Mouse (Mus musculus): ENCODE data around the gene Psmd5.
"Not testable (repeated sequence)": the region's sequence is repeated elsewhere in the genome, so short reads cannot be mapped to it uniquely, and the experiment has no call there.

Gene Psmd5

GRCm38 (mm10) chr2:34895503-34896113 is 20.8 kb upstream of the Psmd5 start:
- no peak for DNase-seq (ENCODE audit: low spot score)

DNA sequence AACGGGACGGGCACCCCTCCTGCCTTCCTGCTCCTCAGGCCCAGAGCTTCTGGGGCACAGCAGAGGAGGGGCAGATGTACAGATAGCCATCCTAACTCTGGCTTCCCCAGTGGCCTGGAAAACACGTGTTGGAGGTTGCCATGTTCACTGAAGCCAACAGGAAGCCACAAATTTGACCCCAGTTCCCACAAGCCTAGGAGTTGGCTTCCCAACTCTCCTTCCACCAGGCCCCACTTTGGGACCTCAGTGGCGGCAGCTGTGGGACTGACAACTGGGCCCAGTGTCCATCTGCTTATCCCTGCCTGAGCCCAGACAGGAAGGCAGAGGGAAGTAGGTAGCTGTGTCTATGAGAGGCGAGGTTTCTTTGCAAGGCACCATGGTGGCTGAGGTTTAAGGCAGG is 19.2 kb upstream of the Psmd5 start:
- DNase-seq (ENCODE audit: low spot score) = no peak

GRCm38 (mm10) chr2:34884186-34884585 is 9.4 kb upstream of the Psmd5 start:
- no peak for DNase-seq (ENCODE audit: low spot score)

DNA sequence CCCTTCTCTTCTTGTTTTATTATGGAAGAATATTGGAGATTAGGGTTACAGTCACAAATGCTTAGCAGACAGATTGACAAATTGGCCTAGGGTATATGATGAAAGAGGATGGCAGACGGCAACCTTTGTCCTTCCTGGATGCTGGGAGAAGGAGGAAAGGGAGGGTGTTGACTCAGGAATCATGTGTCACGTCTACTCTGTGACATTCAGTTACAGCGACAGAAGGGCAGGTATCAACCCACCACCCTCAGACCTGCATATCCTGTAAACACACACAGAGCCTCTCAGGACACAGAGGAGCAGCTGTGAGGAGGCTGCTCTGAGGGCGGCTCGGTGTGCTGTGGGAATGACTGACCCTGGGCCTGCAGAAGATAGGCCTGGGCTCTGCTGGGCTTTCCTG is 8.4 kb upstream of the Psmd5 start:
- no peak for DNase-seq (ENCODE audit: low spot score)

- DNase-seq (ENCODE audit: low spot score) = no peak
These were observed 8.0 kb upstream of the Psmd5 start for GRCm38 (mm10) chr2:34882757-34883156.

DNA sequence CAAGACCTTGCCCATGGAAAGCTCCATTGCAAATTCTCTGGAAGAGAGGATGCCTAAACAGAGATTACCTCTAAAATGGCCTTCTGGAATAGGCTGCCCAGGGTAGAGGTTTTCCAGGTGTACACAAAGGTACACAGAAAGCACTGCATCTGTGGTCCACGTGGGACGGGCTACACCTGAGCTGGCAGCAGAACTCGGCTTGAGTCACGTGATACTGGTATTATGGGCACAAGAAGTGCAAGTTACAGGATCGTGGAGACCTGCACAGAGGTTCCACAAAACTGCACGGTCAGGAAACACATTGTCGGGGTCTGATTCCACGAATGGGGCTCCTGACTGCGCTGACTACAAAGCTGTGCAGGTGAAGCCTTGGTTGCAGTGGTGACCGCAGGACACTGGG is 5.3 kb upstream of the Psmd5 start:
- no peak for DNase-seq (ENCODE audit: low spot score)

DNA sequence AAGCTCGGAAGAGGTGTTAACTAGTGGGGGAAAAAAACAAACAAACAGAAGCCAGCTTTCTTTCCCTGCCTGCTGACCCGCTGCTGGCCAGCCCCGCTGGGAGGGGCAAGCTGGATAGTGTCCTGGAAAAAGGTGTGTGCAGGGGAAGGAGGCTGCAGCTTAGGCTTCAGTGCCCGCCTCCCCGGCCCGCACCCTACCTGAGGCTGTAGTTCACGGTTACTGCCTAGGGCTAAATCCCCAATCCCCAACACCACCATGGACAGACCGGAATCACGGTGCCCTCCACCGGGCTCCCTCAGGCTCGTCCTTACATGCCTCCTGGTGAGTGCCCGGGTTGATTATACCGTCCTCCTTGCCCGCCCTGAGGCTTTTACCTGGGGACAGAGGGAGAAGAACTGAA is 497 bp downstream of the Psmd5 start, which contains the start of gene Cutal:
Cutal (plus strand) TSS at position 126 of the 400 bp plus-strand sequence.
- no peak for DNase-seq (ENCODE audit: low spot score)

- DNase-seq (ENCODE audit: low spot score) = peak; percentile 100
These were observed 4.0 kb downstream of the Psmd5 start for GRCm38 (mm10) chr2:34870520-34871474.

GRCm38 (mm10) chr2:34869680-34870079 is 5.1 kb downstream of the Psmd5 start:
- peak; percentile 83 for DNase-seq (ENCODE audit: low spot score)

GRCm38 (mm10) chr2:34857728-34858127 is 17.0 kb downstream of the Psmd5 start:
- DNase-seq (ENCODE audit: low spot score) = peak; percentile 30

GRCm38 (mm10) chr2:34855265-34855664 is 19.5 kb downstream of the Psmd5 start:
- no peak for DNase-seq (ENCODE audit: low spot score)

DNA sequence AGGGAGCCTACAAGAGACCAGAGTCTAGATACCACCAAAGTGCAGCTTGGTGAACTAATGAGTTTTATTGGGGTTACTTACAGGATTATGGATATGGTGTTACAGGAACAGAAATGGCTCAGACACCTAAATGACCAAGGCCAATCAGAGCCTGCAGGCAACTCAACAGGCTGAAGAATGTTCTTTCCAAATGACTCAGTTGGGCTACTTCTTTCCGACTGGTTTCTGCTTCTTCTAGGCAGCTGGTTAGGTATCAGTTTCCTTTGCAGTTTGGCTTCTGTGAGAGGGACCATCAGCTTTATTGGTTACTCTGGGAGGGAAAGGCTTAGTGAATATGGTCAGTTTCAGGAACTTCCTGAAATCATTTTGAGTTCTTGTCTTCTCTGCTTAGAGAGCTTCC is 27.1 kb downstream of the Psmd5 start:
- DNase-seq (ENCODE audit: low spot score) = no peak

- no peak for DNase-seq (ENCODE audit: low spot score)
These were observed 31.4 kb downstream of the Psmd5 start for GRCm38 (mm10) chr2:34843211-34843939.

DNA sequence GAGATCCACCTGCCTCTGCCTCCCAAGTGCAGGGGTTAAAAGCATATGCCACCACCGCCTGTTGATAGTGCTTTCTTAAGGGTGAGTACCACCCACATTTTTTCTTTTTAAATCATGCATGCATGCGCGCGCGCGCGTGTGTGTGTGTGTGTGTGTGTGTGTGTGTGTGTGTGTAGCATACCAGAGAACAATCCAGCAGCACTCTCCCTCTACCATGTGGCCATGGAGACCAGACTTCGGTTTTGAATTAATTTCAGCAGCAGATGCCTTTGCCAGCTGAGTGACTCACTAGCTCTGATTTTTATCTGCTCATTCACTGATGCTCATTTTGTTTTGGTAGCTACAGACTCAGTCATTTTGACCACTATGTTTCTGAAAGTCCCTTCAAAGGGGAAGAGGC is 33.1 kb downstream of the Psmd5 start:
- no peak for DNase-seq (ENCODE audit: low spot score)

- DNase-seq (ENCODE audit: low spot score) = not testable (repeated sequence)
These were observed 34.6 kb downstream of the Psmd5 start for GRCm38 (mm10) chr2:34840143-34840542.

GRCm38 (mm10) chr2:34835669-34836068 is 39.1 kb downstream of the Psmd5 start:
- DNase-seq (ENCODE audit: low spot score) = no peak

- DNase-seq (ENCODE audit: low spot score) = no peak
These were observed 41.1 kb downstream of the Psmd5 start for GRCm38 (mm10) chr2:34833624-34834023.

DNA sequence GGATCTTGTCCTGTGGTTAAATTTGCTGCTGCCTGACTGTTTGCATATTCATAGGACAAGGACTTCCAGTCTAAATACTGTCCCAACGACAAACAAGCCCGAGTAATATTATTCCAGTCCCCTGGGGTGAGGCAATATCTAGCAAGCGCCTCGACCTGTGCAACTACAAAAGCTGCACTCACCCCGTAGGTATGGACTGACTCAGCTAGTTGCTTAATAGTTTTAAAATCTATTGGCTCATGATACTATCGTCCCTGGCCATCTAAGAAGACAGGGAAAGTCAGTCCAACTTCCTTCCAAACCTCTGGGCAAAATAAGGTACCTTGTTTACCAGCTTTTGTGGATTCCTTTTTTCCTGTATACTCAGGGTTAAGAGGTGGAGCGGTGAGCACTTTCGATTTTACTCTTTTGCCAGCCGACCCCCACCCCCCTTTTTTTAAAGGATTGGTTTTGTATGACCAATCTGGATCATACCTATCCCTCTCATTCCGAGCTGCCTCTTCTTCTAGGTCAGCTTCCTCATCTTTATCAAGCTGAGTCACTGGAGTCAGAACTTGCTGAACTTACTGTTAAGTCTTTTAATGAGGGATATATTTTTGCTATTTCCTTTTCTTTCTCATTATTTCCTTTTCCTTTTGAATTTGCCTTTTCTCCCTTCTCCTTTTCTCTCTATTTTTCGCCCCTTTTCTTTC is 41.9 kb downstream of the Psmd5 start, which contains the start of gene Gm34653:
Gm34653 (plus strand) TSS at position 242 of the 692 bp plus-strand sequence.
- DNase-seq (ENCODE audit: low spot score) = not testable (repeated sequence)

DNA sequence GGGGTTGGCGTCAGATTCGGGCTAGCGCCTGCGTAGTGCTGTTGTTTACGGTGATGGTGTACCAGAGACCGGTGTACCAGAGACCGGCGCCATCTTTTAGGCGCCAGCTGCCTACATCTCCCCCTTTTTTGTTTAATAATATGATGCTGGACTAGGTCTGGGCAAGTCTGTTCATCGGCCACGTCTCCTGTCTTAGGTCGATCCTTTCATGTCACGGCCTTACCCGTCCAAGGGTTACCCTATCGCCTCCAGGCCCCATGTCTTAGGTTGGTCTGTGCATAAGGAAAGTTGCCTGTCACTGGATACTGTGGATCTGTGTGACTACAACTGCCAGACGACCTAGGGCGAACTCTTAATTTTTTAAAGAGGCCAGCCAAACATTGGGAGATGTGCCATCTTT is 44.7 kb downstream of the Psmd5 start:
- not testable (repeated sequence) for DNase-seq (ENCODE audit: low spot score)

DNA sequence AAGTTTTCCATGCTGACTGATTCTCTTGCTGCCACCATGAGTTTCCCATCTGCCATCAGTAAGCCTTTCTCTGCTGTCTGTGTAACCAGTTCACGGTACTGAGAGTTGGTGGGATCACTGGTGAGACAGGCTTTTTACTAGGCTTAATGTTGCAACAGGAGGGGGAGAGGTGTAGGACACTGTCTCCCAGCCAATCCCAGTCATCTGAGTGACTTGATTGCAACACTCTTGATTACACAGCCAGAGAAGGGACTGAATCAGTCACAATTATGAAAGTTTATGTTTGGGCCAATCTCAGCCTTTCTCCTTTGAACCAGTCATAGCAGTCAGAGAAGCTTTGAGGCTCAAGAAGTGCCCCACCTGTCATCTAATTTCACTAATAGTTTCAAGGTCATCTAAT is 46.7 kb downstream of the Psmd5 start:
- no peak for DNase-seq (ENCODE audit: low spot score)

DNA sequence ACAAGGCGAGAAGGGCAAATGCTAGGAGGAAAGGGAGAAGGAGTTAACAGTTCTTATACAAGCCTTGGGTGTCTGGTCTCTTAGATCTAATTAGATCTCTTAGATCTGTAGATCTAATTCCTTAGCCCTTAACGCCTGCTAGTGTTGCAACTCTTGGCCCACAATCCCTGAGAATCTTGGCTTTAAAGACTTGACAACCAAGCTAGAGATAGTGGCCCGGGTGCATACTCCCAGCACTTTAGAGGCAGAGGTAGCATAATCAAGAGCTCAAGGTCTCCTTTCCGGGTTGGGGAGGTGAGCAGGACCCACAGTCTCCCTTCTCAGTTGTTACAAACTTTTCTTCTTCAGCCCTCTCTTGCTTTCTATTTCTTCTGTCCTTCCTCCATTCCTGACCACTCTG is 47.2 kb downstream of the Psmd5 start:
- DNase-seq (ENCODE audit: low spot score) = no peak
